Mouse (Mus musculus) heart, postnatal 0 days (tissue): ENCODE results near the gene Stk26.

Experiments used
- CTCF ChIP-seq: IDR thresholded peaks from 2 replicates; pipeline ENCODE4 v1.5.1; 2016; ENCODE audit warnings: antibody characterized with exemption, control low read depth, low read depth
- EP300 ChIP-seq: IDR thresholded peaks from 2 replicates; pipeline ENCODE4 v1.6.1; 2016; ENCODE audit warnings: antibody characterized with exemption, low read depth

DNA sequence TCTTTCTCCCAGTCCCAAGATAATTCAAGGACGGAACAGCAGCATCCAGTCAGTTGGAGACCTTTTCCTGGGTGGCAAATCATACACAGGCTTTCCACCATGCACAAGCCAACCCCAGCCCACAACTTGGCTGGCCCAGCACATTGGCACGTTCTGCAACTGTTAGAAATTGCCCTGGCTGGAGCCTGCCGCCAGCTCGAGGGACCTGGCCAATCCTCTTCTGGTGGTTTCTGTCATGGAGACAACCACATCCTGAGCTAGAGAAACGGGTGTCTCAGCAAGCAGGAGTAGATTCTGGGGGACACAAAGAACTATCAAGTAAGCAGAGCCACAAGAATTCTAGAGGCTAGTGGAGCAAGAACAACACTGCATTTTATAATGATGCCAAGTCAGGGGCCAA, 69.1 kb downstream of the Stk26 start:
- TF ChIP-seq CTCF (no peak), EP300 (no peak)
